Mouse (Mus musculus) lung, postnatal 0 days (tissue): Measurements from ENCODE around the gene Pdk2. TPM values are rescaled to one million over a fixed set of nuclear protein-coding genes. Genes with fewer than 3 reads are reported as not detected.

Source experiments
- ATAC-seq: fragments of 200-750 bp; cut with Nextera tagmentation; 2 replicates; pipeline ENCODE4 v1.8.0; 2017; ENCODE audit warnings: moderate library complexity
- DNase-seq: peaks from one replicate; pipeline ENCODE4 v3.0.0-alpha.2; 2016; ENCODE audit warnings: low spot score
- H3K27ac ChIP-seq: fragments of 300-500 bp; sonication (generic); 2 replicates; pipeline ENCODE4 v1.5.1; 2014; ENCODE audit warnings: antibody characterized with exemption, mild to moderate bottlenecking, low read length, mixed read lengths
- H3K27me3 ChIP-seq: fragments of 300-500 bp; sonication (generic); replicated peaks from 2 replicates; pipeline ENCODE4 v1.6.1; 2014; ENCODE audit warnings: low read length, mixed read lengths; ENCODE audit not compliant: insufficient read depth
- H3K36me3 ChIP-seq: fragments of 300-500 bp; sonication (generic); 2 replicates; pipeline ENCODE4 v1.6.1; 2014; ENCODE audit warnings: low read length, mixed read lengths; ENCODE audit not compliant: insufficient read depth
- H3K4me1 ChIP-seq: fragments of 300-500 bp; sonication (generic); 2 replicates; pipeline ENCODE4 v1.6.1; 2014; ENCODE audit warnings: antibody characterized with exemption, low read depth, low read length, mixed read lengths; ENCODE audit not compliant: insufficient read depth
- H3K4me2 ChIP-seq: fragments of 300-500 bp; sonication (generic); replicated peaks from 2 replicates; pipeline ENCODE4 v1.6.1; 2014; ENCODE audit warnings: low read depth, mild to moderate bottlenecking, low read length, moderate library complexity, mixed read lengths
- H3K4me3 ChIP-seq: fragments of 300-500 bp; sonication (generic); 2 replicates; pipeline ENCODE4 v1.5.1; 2014; ENCODE audit warnings: low read depth, low read length
- H3K9ac ChIP-seq: fragments of 300-500 bp; sonication (generic); replicated peaks from 2 replicates; pipeline ENCODE4 v1.6.1; 2014; ENCODE audit warnings: low read depth, mild to moderate bottlenecking
- H3K9me3 ChIP-seq: fragments of 300-500 bp; sonication (generic); 2 replicates; pipeline ENCODE4 v1.6.1; 2016; ENCODE audit warnings: low read length, mixed read lengths
- CTCF ChIP-seq: IDR thresholded peaks from 2 replicates; pipeline ENCODE4 v1.5.1; 2016; ENCODE audit warnings: antibody characterized with exemption, mild to moderate bottlenecking
- EP300 ChIP-seq: IDR thresholded peaks from 2 replicates; pipeline ENCODE4 v1.6.1; 2016; ENCODE audit warnings: antibody characterized with exemption, mild to moderate bottlenecking, control low read depth
- WGBS: fragments of 180-500 bp; shearing (Covaris S2); extraction: QIAGEN DNeasy Blood & Tissue Kit; methylation state at CpG from one replicate; pipeline ENCODE4 v1.1.7; 2014; 5-methylcytosine and 5-hydroxymethylcytosine counted together
- polyA plus RNA-seq: library from polyadenylated mRNA; unstranded; fragments of >200 nt; fragmentation: Nextera tagmentation; extraction: Ambion mirVana; gene quantifications from 2 replicates; pipeline ENCODE4 v1.2.1, GENCODE M21; 2015

The Pdk2 gene
- polyA plus RNA-seq, 1 experiment from 2014 or later = 51.1 TPM

DNA sequence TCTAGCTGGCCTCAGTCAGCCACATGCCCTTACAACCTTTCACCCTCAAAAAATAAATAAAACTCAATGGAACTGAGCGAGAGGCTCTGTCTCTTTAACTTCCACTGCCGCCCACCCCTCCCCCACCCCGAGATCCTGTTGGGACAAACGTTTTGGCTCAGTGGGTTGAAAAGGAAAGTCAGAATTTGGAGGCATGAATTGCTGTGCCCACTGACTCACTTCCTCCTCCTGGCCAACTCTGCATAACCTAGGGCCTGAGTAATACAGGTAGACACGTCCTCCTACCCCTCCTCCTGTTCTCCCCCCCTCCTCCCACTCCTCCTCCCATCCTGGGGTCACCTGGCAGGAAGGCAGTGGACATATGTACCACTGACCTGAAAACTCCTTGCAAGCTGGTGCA lies 44.6 kb upstream of the Pdk2 start:
- DNase-seq = peak; percentile 48
- peak overlapping the region; percentile 63 for H3K27ac ChIP-seq
- TF ChIP-seq EP300 = 0 out of 2 replicates have a peak, but pooled peaks have one; percentile 22
- TF ChIP-seq CTCF = no peak
- no peaks in the 10 kb centered on the region for H3K27me3 ChIP-seq
- peaks cover 18% of the 10 kb centered on the region for H3K4me1 ChIP-seq
- H3K9me3 ChIP-seq = no peaks in the 10 kb centered on the region
- 0 out of 2 replicates have a peak overlapping the region, but pooled peaks have one; percentile 8 for H3K4me2 ChIP-seq
- ATAC-seq = no peak
- no peaks in the 10 kb centered on the region for H3K36me3 ChIP-seq
- no peak overlapping the region for H3K4me3 ChIP-seq
- no peak overlapping the region for H3K9ac ChIP-seq
- WGBS = 10% methylated on average over 5 of the region's 5 CpGs

GRCm38 (mm10) chr11:95084811-95085382 lies 43.7 kb upstream of the Pdk2 start:
- ATAC-seq = no peak
- H3K27me3 ChIP-seq = no peaks in the 10 kb centered on the region
- no peaks in the 10 kb centered on the region for H3K9me3 ChIP-seq
- TF ChIP-seq CTCF (no peak), EP300 (no peak)
- H3K36me3 ChIP-seq = no peaks in the 10 kb centered on the region
- DNase-seq = no peak
- 40% methylated on average over 5 of the region's 5 CpGs for WGBS
- H3K4me1 ChIP-seq = peaks cover 26% of the 10 kb centered on the region
- H3K4me3 ChIP-seq = no peak overlapping the region
- no peak overlapping the region for H3K27ac ChIP-seq
- H3K9ac ChIP-seq = no peak overlapping the region
- H3K4me2 ChIP-seq = no peak overlapping the region

DNA sequence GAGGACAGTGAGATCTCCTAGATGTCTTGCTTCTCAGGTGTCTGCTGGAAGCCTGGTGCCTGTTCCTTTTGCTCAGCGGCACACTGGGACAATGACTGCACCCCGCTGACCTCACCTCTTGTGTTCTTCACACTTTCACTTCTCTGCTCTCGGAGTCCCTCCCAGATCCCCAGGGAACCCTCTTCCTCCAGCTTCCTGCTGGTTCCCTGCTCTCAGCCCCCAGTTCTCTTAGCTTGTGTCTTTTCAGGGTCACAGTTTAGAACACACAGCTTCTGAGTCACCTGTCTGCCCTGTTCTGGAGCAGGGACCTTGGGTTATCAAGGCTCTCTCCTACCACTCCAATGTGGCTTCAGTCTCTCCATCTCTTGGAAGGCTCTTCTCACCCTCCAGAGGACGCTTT lies 43.0 kb upstream of the Pdk2 start:
- DNase-seq (no peak), ATAC-seq (no peak)
- Histone ChIP-seq H3K27me3 (no peaks in the 10 kb centered on the region), H3K36me3 (no peaks in the 10 kb centered on the region), H3K9me3 (no peaks in the 10 kb centered on the region), H3K4me3 (no peak overlapping the region), H3K9ac (no peak overlapping the region), H3K4me1 (peaks cover 28% of the 10 kb centered on the region), H3K27ac (no peak overlapping the region), H3K4me2 (no peak overlapping the region)
- WGBS = 32% methylated on average over 4 of the region's 4 CpGs
- TF ChIP-seq CTCF (no peak), EP300 (no peak)

GRCm38 (mm10) chr11:95082896-95083295 lies 41.7 kb upstream of the Pdk2 start:
- Histone ChIP-seq H3K4me1 (peaks cover 35% of the 10 kb centered on the region; the same call in 1 of the 2 replicates), H3K27ac (no peak overlapping the region)
- 78% methylated on average over 7 of the region's 7 CpGs for WGBS

GRCm38 (mm10) chr11:95080783-95081182 lies 39.6 kb upstream of the Pdk2 start:
- Histone ChIP-seq H3K4me2 (no peak overlapping the region), H3K9ac (no peak overlapping the region), H3K4me1 (peaks cover 24% of the 10 kb centered on the region; the same call in 1 of the 2 replicates), H3K9me3 (no peaks in the 10 kb centered on the region), H3K27ac (peak overlapping the region; percentile 75; the same call in 1 of the 2 replicates), H3K27me3 (no peaks in the 10 kb centered on the region), H3K4me3 (no peak overlapping the region), H3K36me3 (no peaks in the 10 kb centered on the region)
- DNase-seq (no peak), ATAC-seq (no peak)
- TF ChIP-seq EP300 (no peak), CTCF (no peak)
- 71% methylated on average over 6 of the region's 6 CpGs for WGBS

More at GRCm38 (mm10) chr11:95082896-95083295, 41.7 kb upstream of the Pdk2 start:
- Histone ChIP-seq H3K9me3 (no peaks in the 10 kb centered on the region), H3K4me3 (no peak overlapping the region), H3K4me2 (no peak overlapping the region), H3K9ac (no peak overlapping the region), H3K36me3 (no peaks in the 10 kb centered on the region), H3K27me3 (no peaks in the 10 kb centered on the region)
- DNase-seq = no peak
- ATAC-seq = no peak
- no peak for TF ChIP-seq EP300
- TF ChIP-seq CTCF = no peak

GRCm38 (mm10) chr11:95079256-95079875 lies 38.2 kb upstream of the Pdk2 start:
- H3K9ac ChIP-seq = no peak overlapping the region
- no peak overlapping the region for H3K4me3 ChIP-seq
- H3K4me1 ChIP-seq = peaks cover 34% of the 10 kb centered on the region; the same call in 1 of the 2 replicates
- DNase-seq = peak; percentile 65
- 38% methylated on average over 6 of the region's 6 CpGs for WGBS
- peak overlapping the region; percentile 75 for H3K27ac ChIP-seq
- peak; percentile 31 for ATAC-seq
- H3K27me3 ChIP-seq = no peaks in the 10 kb centered on the region
- H3K36me3 ChIP-seq = no peaks in the 10 kb centered on the region
- no peaks in the 10 kb centered on the region for H3K9me3 ChIP-seq
- H3K4me2 ChIP-seq = no peak overlapping the region
- TF ChIP-seq CTCF (no peak), EP300 (peak; percentile 98)
